Mouse (Mus musculus) MEL (cell line): ENCODE data around the gene Gm10135. TPM values are rescaled to one million over a fixed set of nuclear protein-coding genes. Genes with fewer than 3 reads are reported as not detected.

Experiments used
- DNase-seq: peaks from one replicate; pipeline ENCODE4 v3.0.0; 2011; ENCODE audit warnings: low read depth, low spot score
- H3K27ac ChIP-seq: 2 replicates; pipeline ENCODE4 v1.5.1; 2012; ENCODE audit warnings: low read depth, mild to moderate bottlenecking, control low read depth, low read length, moderate library complexity; ENCODE audit not compliant: control insufficient read depth
- H3K27me3 ChIP-seq, 2 experiments: fragments of 150-350 bp in 1 of 2; sonication (generic) in 1 of 2; 2 replicates each; pipeline ENCODE4 v1.6.1; 2012; ENCODE audit warnings: low read length in 2 of 2, mild to moderate bottlenecking in 2 of 2, improper control_type of control experiment in 1 of 2, moderate library complexity in 1 of 2; ENCODE audit not compliant: insufficient read depth in 2 of 2, control insufficient read depth in 1 of 2
- H3K36me3 ChIP-seq, 2 experiments: 2 replicates each; pipeline ENCODE4 v1.6.1; 2012 to 2014; ENCODE audit warnings: low read length in 2 of 2, improper control_type of control experiment in 1 of 2, inconsistent platforms in 1 of 2, mild to moderate bottlenecking in 1 of 2; ENCODE audit not compliant: insufficient read depth in 2 of 2, control insufficient read depth in 1 of 2
- H3K4me1 ChIP-seq, 2 experiments: fragments of 150-350 bp in 1 of 2; sonication (generic) in 1 of 2; 2 replicates each; pipeline ENCODE4 v1.6.1; 2012; ENCODE audit warnings: low read length in 2 of 2, improper control_type of control experiment in 1 of 2, mild to moderate bottlenecking in 1 of 2; ENCODE audit not compliant: insufficient read depth in 2 of 2, control insufficient read depth in 1 of 2
- H3K4me3 ChIP-seq, 2 experiments: fragments of 150-350 bp in 1 of 2; sonication (generic) in 1 of 2; 2 replicates each; pipeline ENCODE4 v1.5.1; 2012; ENCODE audit warnings: low read depth in 2 of 2, low read length in 2 of 2, mild to moderate bottlenecking in 2 of 2, moderate library complexity in 2 of 2, control low read depth in 1 of 2, improper control_type of control experiment in 1 of 2; ENCODE audit not compliant: control insufficient read depth in 1 of 2, insufficient read depth in 1 of 2
- H3K79me2 ChIP-seq: 2 replicates; pipeline ENCODE4 v1.6.1; 2012; ENCODE audit warnings: mild to moderate bottlenecking, low read length, moderate library complexity; ENCODE audit not compliant: control insufficient read depth, poor library complexity, insufficient read depth
- H3K9ac ChIP-seq: 2 replicates; pipeline ENCODE4 v1.6.1; 2012; ENCODE audit warnings: low read depth, mild to moderate bottlenecking, control low read depth, low read length, moderate library complexity; ENCODE audit not compliant: control insufficient read depth, poor library complexity, severe bottlenecking
- H3K9me3 ChIP-seq: fragments of 150-350 bp; sonication (generic); replicated peaks from 2 replicates; pipeline ENCODE4 v1.6.1; 2012; ENCODE audit warnings: mild to moderate bottlenecking, low read length, improper control_type of control experiment, moderate library complexity; ENCODE audit not compliant: insufficient read depth
- CHD1 ChIP-seq: IDR thresholded peaks from 2 replicates; pipeline ENCODE4 v1.6.1; 2012; ENCODE audit warnings: low read depth, mild to moderate bottlenecking, inconsistent platforms, low read length, improper control_type of control experiment
- E2F4 ChIP-seq: IDR thresholded peaks from 2 replicates; pipeline ENCODE4 v1.6.1; 2011; ENCODE audit warnings: low read depth, low read length, improper control_type of control experiment, borderline replicate concordance
- ELF1 ChIP-seq: IDR thresholded peaks from 2 replicates; pipeline ENCODE4 v1.6.1; 2014; ENCODE audit warnings: low read depth, mild to moderate bottlenecking, inconsistent platforms, low read length, improper control_type of control experiment, moderate library complexity
- EP300 ChIP-seq, 2 experiments: IDR thresholded peaks; 2 replicates each; pipeline ENCODE4 v1.6.1; 2011; ENCODE audit warnings: improper control_type of control experiment in 2 of 2, low read length in 2 of 2, low read depth in 1 of 2, mild to moderate bottlenecking in 1 of 2
- ETS1 ChIP-seq: IDR thresholded peaks from 2 replicates; pipeline ENCODE4 v1.6.1; 2012; ENCODE audit warnings: low read depth, mild to moderate bottlenecking, inconsistent platforms, low read length, improper control_type of control experiment, moderate library complexity
- GABPA ChIP-seq: IDR thresholded peaks from 2 replicates; pipeline ENCODE4 v1.6.1; 2012; ENCODE audit warnings: low read depth, mild to moderate bottlenecking, inconsistent platforms, low read length, improper control_type of control experiment, moderate library complexity
- GATA1 ChIP-seq: IDR thresholded peaks from 2 replicates; pipeline ENCODE4 v1.6.1; 2011; ENCODE audit warnings: low read depth, low read length, improper control_type of control experiment
- KAT2A ChIP-seq: conservative IDR thresholded peaks from 2 replicates; pipeline ENCODE4 v1.6.1; 2012; ENCODE audit warnings: low read depth, low read length, improper control_type of control experiment, inconsistent platforms
- MAX ChIP-seq: IDR thresholded peaks from 2 replicates; pipeline ENCODE4 v1.6.1; 2011; ENCODE audit warnings: low read length, improper control_type of control experiment
- MAZ ChIP-seq: IDR thresholded peaks from 2 replicates; pipeline ENCODE4 v1.6.1; 2012; ENCODE audit warnings: low read depth, mild to moderate bottlenecking, inconsistent platforms, low read length, improper control_type of control experiment
- MEF2A ChIP-seq: IDR thresholded peaks from 2 replicates; pipeline ENCODE4 v1.6.1; 2014; ENCODE audit warnings: low read depth, mild to moderate bottlenecking, inconsistent platforms, low read length, improper control_type of control experiment; ENCODE audit not compliant: poor library complexity, insufficient replicate concordance, severe bottlenecking; ENCODE audit errors: extremely low read depth
- MYC ChIP-seq: IDR thresholded peaks from 2 replicates; pipeline ENCODE4 v1.6.1; 2011; ENCODE audit warnings: low read depth, mild to moderate bottlenecking, low read length, improper control_type of control experiment, moderate library complexity
- NRF1 ChIP-seq: IDR thresholded peaks from 2 replicates; pipeline ENCODE4 v1.6.1; 2014; ENCODE audit warnings: low read depth, mild to moderate bottlenecking, inconsistent platforms, low read length, improper control_type of control experiment, moderate library complexity; ENCODE audit not compliant: poor library complexity, insufficient read depth, severe bottlenecking
- POLR2AphosphoS2 ChIP-seq: IDR thresholded peaks from 2 replicates; pipeline ENCODE4 v1.6.1; 2011; ENCODE audit warnings: low read length, improper control_type of control experiment
- POLR2AphosphoS5 ChIP-seq: IDR thresholded peaks from 2 replicates; pipeline ENCODE4 v1.6.1; 2012; ENCODE audit warnings: low read depth, borderline replicate concordance, mild to moderate bottlenecking, inconsistent platforms, low read length, moderate library complexity, mixed read lengths
- RAD21 ChIP-seq: IDR thresholded peaks from 2 replicates; pipeline ENCODE4 v1.6.1; 2011; ENCODE audit warnings: mild to moderate bottlenecking, low read depth, low read length, improper control_type of control experiment
- RCOR1 ChIP-seq: IDR thresholded peaks from 2 replicates; pipeline ENCODE4 v1.6.1; 2012; ENCODE audit warnings: low read depth, mild to moderate bottlenecking, inconsistent platforms, low read length, improper control_type of control experiment
- TAL1 ChIP-seq: IDR thresholded peaks from 2 replicates; pipeline ENCODE4 v1.6.1; 2012; ENCODE audit warnings: mild to moderate bottlenecking, inconsistent platforms, low read length, moderate library complexity, mixed read lengths
- UBTF ChIP-seq: IDR thresholded peaks from 2 replicates; pipeline ENCODE4 v1.6.1; 2012; ENCODE audit warnings: low read depth, mild to moderate bottlenecking, inconsistent platforms, low read length, improper control_type of control experiment, moderate library complexity, borderline replicate concordance; ENCODE audit not compliant: insufficient read depth
- USF1 ChIP-seq: IDR thresholded peaks from 2 replicates; pipeline ENCODE4 v1.6.1; 2014; ENCODE audit warnings: low read depth, mild to moderate bottlenecking, inconsistent platforms, low read length, improper control_type of control experiment, moderate library complexity
- ZC3H11A ChIP-seq: IDR thresholded peaks from 2 replicates; pipeline ENCODE4 v1.6.1; 2012; ENCODE audit warnings: low read depth, mild to moderate bottlenecking, inconsistent platforms, low read length, improper control_type of control experiment
- ZKSCAN1 ChIP-seq: IDR thresholded peaks from 2 replicates; pipeline ENCODE4 v1.6.1; 2012; ENCODE audit warnings: low read depth, mild to moderate bottlenecking, inconsistent platforms, low read length, improper control_type of control experiment, moderate library complexity
- ZNF384 ChIP-seq: IDR thresholded peaks from 2 replicates; pipeline ENCODE4 v1.6.1; 2012; ENCODE audit warnings: low read depth, mild to moderate bottlenecking, inconsistent platforms, low read length, improper control_type of control experiment
- polyA plus RNA-seq, 2 experiments: library from polyadenylated mRNA; stranded (reverse) in 1 of 2; unstranded in 1 of 2; fragments of >175 nt in 1 of 2; fragments of >200 nt in 1 of 2; gene quantifications; 2 replicates each; pipeline versions ENCODE4 v1.2.1 to v1.2.4; 2012; ENCODE audit warnings: low replicate concordance in 2 of 2, low read depth in 1 of 2; ENCODE audit not compliant: insufficient read length in 2 of 2, insufficient read depth in 1 of 2, missing spikeins in 1 of 2
- total RNA-seq: library from RNA; depleted of rRNA; stranded (reverse); fragments of 300-350 nt; gene quantifications from 2 replicates; pipeline ENCODE4 v1.2.3, GENCODE M21; 2012; rRNA removed

Gm10135 gene
- total RNA-seq (1.5 TPM in 1 of 2 replicates, not detected in the other), polyA plus RNA-seq (1 to 10 TPM in 1 of 2 experiments, not detected in 1; 6.0 TPM)

- no peaks in the 10 kb centered on the region for H3K9me3 ChIP-seq
- TF ChIP-seq RCOR1 (no peak), ELF1 (no peak), MYC (no peak), GATA1 (no peak), MEF2A (no peak), GABPA (no peak), POLR2AphosphoS2 (no peak), UBTF (no peak), USF1 (no peak), ZNF384 (no peak), NRF1 (no peak), E2F4 (no peak), ZKSCAN1 (no peak), CHD1 (no peak), KAT2A (no peak), MAX (no peak), ZC3H11A (no peak), EP300 (IDR thresholded peaks at IDR 0.05; ENCODE audit: low read depth in 1 of 2, low read length in 2 of 2) (no peak), TAL1 (no peak), ETS1 (no peak)
- TF ChIP-seq, all 39 proteins: peak for 0
- DNase-seq, result no peak
These were observed at the start of gene Gm10135 for GRCm38 (mm10) chr5:72974602-72975001. Gene Gm10135, minus strand, starts transcription at chr5:72974702.

GRCm38 (mm10) chr5:73023801-73024200, 49.3 kb upstream of the Gm10135 start:
- no peak for DNase-seq
- H3K4me3 ChIP-seq, result no peak overlapping the region
- H3K36me3 ChIP-seq, result peaks cover 2% of the 10 kb centered on the region in 2 experiments; a peak in 2 of 4 replicates

More at GRCm38 (mm10) chr5:72974602-72975001, at the start of gene Gm10135:
- H3K36me3 ChIP-seq, result peaks cover 0 to 11% of the 10 kb centered on the region in 2 experiments; a peak in 2 of 4 replicates
- no peak within 1 kb of the TSS for H3K4me3 ChIP-seq
- H3K27ac ChIP-seq, result no peak within 1 kb of the TSS
- H3K4me1 ChIP-seq, result no peaks in the 10 kb centered on the region
- H3K79me2 ChIP-seq, result no peaks in the 10 kb centered on the region
- H3K9ac ChIP-seq, result no peak within 1 kb of the TSS
- no peaks in the 10 kb centered on the region for H3K27me3 ChIP-seq

More at GRCm38 (mm10) chr5:73023801-73024200, 49.3 kb upstream of the Gm10135 start:
- Histone ChIP-seq H3K27ac (no peak overlapping the region), H3K27me3 (no peaks in the 10 kb centered on the region)
- TF ChIP-seq MAZ (no peak), ZKSCAN1 (no peak), RAD21 (no peak), POLR2AphosphoS5 (no peak), MAX (no peak)
- TF ChIP-seq, all 39 proteins: peak for 0
- Histone ChIP-seq H3K9ac (no peak overlapping the region), H3K4me1 (no peaks in the 10 kb centered on the region; a peak in 1 of 4 replicates), H3K79me2 (no peaks in the 10 kb centered on the region), H3K9me3 (no peaks in the 10 kb centered on the region)
